Mouse (Mus musculus) neural tube, embryonic 15.5 days (tissue): ENCODE results near the gene Smim10l2a. TPM values are rescaled to one million over a fixed set of nuclear protein-coding genes. Genes with fewer than 3 reads are reported as not detected.

Experiments used
- ATAC-seq: fragments of 200-750 bp; cut with Nextera tagmentation; 2 replicates; pipeline ENCODE4 v1.8.0; 2017; ENCODE audit warnings: mild to moderate bottlenecking, moderate TSS enrichment, moderate library complexity; ENCODE audit not compliant: low FRiP score
- H3K27ac ChIP-seq: fragments of 300-500 bp; sonication (generic); replicated peaks from 2 replicates; pipeline ENCODE4 v1.5.1; 2015; ENCODE audit warnings: mild to moderate bottlenecking, inconsistent platforms
- H3K27me3 ChIP-seq: fragments of 300-500 bp; sonication (generic); replicated peaks from 2 replicates; pipeline ENCODE4 v1.6.1; 2015; ENCODE audit warnings: inconsistent platforms
- H3K36me3 ChIP-seq: fragments of 300-500 bp; sonication (generic); 2 replicates; pipeline ENCODE4 v1.6.1; 2015; ENCODE audit warnings: inconsistent platforms
- H3K4me1 ChIP-seq: fragments of 300-500 bp; sonication (generic); 2 replicates; pipeline ENCODE4 v1.6.1; 2015; ENCODE audit warnings: inconsistent platforms
- H3K4me2 ChIP-seq: fragments of 300-500 bp; sonication (generic); 2 replicates; pipeline ENCODE4 v1.6.1; 2015; ENCODE audit warnings: inconsistent platforms, mild to moderate bottlenecking, moderate library complexity
- H3K4me3 ChIP-seq: fragments of 300-500 bp; sonication (generic); replicated peaks from 2 replicates; pipeline ENCODE4 v1.5.1; 2015; ENCODE audit warnings: mild to moderate bottlenecking, inconsistent platforms
- H3K9ac ChIP-seq: fragments of 300-500 bp; sonication (generic); replicated peaks from 2 replicates; pipeline ENCODE4 v1.6.1; 2015; ENCODE audit warnings: mild to moderate bottlenecking, inconsistent platforms
- H3K9me3 ChIP-seq: fragments of 300-500 bp; sonication (generic); replicated peaks from 2 replicates; pipeline ENCODE4 v1.6.1; 2016; ENCODE audit warnings: inconsistent platforms
- WGBS: fragments of 180-500 bp; shearing (Covaris S2); methylation state at CpG from one replicate; pipeline ENCODE4 v1.1.7; 2015; ENCODE audit warnings: mixed read lengths; 5-methylcytosine and 5-hydroxymethylcytosine counted together
- polyA plus RNA-seq: library from polyadenylated mRNA; unstranded; fragments of >200 nt; fragmentation: Nextera tagmentation; extraction: Ambion mirVana; gene quantifications from 2 replicates; pipeline ENCODE4 v1.2.1, GENCODE M21; 2015

The Smim10l2a gene
- polyA plus RNA-seq, 1 experiment from 2014 or later, result 52.0 TPM

- WGBS, result 77% methylated on average over 4 of the region's 4 CpGs
- no peak overlapping the region for H3K27ac ChIP-seq
- ATAC-seq, result no peak
Observed at GRCm38 (mm10) chrX:56417541-56417940, 43.2 kb downstream of the Smim10l2a start.

More at GRCm38 (mm10) chrX:56417541-56417940, 43.2 kb downstream of the Smim10l2a start:
- Histone ChIP-seq H3K9me3 (no peaks in the 10 kb centered on the region), H3K9ac (no peak overlapping the region), H3K4me2 (no peak overlapping the region), H3K4me1 (no peaks in the 10 kb centered on the region), H3K27me3 (no peaks in the 10 kb centered on the region), H3K36me3 (no peaks in the 10 kb centered on the region), H3K4me3 (no peak overlapping the region)

Other genes with a start within 250 kb of the Smim10l2a start
- gene 3830403N18Rik, start 238.0 kb upstream of the Smim10l2a start, polyA plus RNA-seq, result 0.52 and 2.2 TPM in 2 replicates
- gene Gm773, start 161.7 kb upstream of the Smim10l2a start, polyA plus RNA-seq, result not detected in 2 replicates
- gene Zfp449, start 28.2 kb upstream of the Smim10l2a start, polyA plus RNA-seq, result 5.3 and 5.7 TPM in 2 replicates
- gene Gm2174, start 73.4 kb downstream of the Smim10l2a start, polyA plus RNA-seq, result 1.2 and 1.6 TPM in 2 replicates
- 18.2 and 21.7 TPM in 2 replicates for gene Ints6l, start 80.3 kb downstream of the Smim10l2a start, polyA plus RNA-seq
- gene Gm10477, start 150.2 kb downstream of the Smim10l2a start, polyA plus RNA-seq, result not detected in 2 replicates
- gene Gm648, start 175.0 kb downstream of the Smim10l2a start, polyA plus RNA-seq, result 0.23 TPM in 1 of 2 replicates, not detected in the other
- 48.7 and 52.2 TPM in 2 replicates for gene Mmgt1, start 223.5 kb downstream of the Smim10l2a start, polyA plus RNA-seq
- gene Slc9a6, start 235.2 kb downstream of the Smim10l2a start, polyA plus RNA-seq, result 53.6 and 61.9 TPM in 2 replicates